Comparison of ENCODE assay signal across 9 mouse cellular contexts in genomic region chr9:118926111-118926650, GRCm38 (mm10). TPM values are rescaled to one million over a fixed set of nuclear protein-coding genes. Genes with fewer than 3 reads are reported as not detected.
A peak's percentile ranks its signal among the peaks of the same experiment; 100 is the strongest.
DNase-seq lines count a peak whose midpoint lies in the region; ATAC-seq and TF ChIP-seq lines count a peak whose summit lies in the region.
"Had no signal": no experiment of that assay in that cellular context is flagged by ENCODE, and none has a peak within 500 bp of the region (broad histone marks: within the 10 kb centered on the region; RNA-seq: fewer than 3 reads in every experiment).

Ctdspl (plus strand) TSS chr9:118926453.

- H3K4me3 ChIP-seq in erythroblast, embryonic 14.5 days (replicated peaks): peak within 1 kb of the TSS; percentile 79
- H3K4me3 ChIP-seq in intestine, embryonic 14.5 days (ENCODE audit: low read depth, low read length): peak within 1 kb of the TSS; percentile 88
- peak within 1 kb of the TSS; percentile 90 for H3K4me3 ChIP-seq in limb, embryonic 10.5 days
- peak within 1 kb of the TSS; percentile 81 for H3K4me3 ChIP-seq in midbrain, embryonic 12.5 days
- peak within 1 kb of the TSS; percentile 67 for H3K4me3 ChIP-seq in spleen, adult 2 months (ENCODE audit: extremely low read depth, insufficient read depth, insufficient read length)

- no peaks in the 10 kb centered on the region for H3K9me3 ChIP-seq in erythroblast, embryonic 14.5 days (ENCODE audit: control insufficient read depth, low read length)
- no peaks in the 10 kb centered on the region for H3K9me3 ChIP-seq in intestine, embryonic 14.5 days (ENCODE audit: control insufficient read depth, low read length)
- no peaks in the 10 kb centered on the region for H3K9me3 ChIP-seq in limb, embryonic 10.5 days (replicated peaks)
- no peaks in the 10 kb centered on the region for H3K9me3 ChIP-seq in midbrain, embryonic 12.5 days

- under 1% methylated on average over 42 of the region's 73 CpGs for WGBS in intestine, embryonic 14.5 days
- 3% methylated on average over 57 of the region's 73 CpGs for WGBS in limb, embryonic 10.5 days
- under 1% methylated on average over 37 of the region's 73 CpGs for WGBS in midbrain, embryonic 12.5 days
- 1% methylated on average over 39 of the region's 73 CpGs for WGBS in spleen, adult 2 months

- H3K27ac ChIP-seq in intestine, embryonic 14.5 days (ENCODE audit: low read depth): peak within 1 kb of the TSS; percentile 63
- H3K27ac ChIP-seq in limb, embryonic 10.5 days: peak within 1 kb of the TSS; percentile 91
- peak within 1 kb of the TSS; percentile 76 for H3K27ac ChIP-seq in midbrain, embryonic 12.5 days (replicated peaks)
- peak within 1 kb of the TSS; percentile 19; the same call in 1 of the 2 replicates for H3K27ac ChIP-seq in spleen, adult 2 months (ENCODE audit: insufficient read depth, low read length)

- no peak for ATAC-seq in erythroblast, adult 5-6 weeks (replicated peaks; ENCODE audit: low FRiP score, poor library complexity, severe bottlenecking)
- peak; percentile 41 for ATAC-seq in intestine, embryonic 14.5 days (replicated peaks; ENCODE audit: low FRiP score, low TSS enrichment, low read depth)
- peak; percentile 59 for ATAC-seq in midbrain, embryonic 12.5 days (ENCODE audit: low FRiP score, low read depth)

- H3K9ac ChIP-seq in intestine, embryonic 14.5 days (ENCODE audit: low read length): peak within 1 kb of the TSS; percentile 66
- peak within 1 kb of the TSS; percentile 82 for H3K9ac ChIP-seq in midbrain, embryonic 12.5 days (replicated peaks)

- peaks cover 37% of the 10 kb centered on the region for H3K4me1 ChIP-seq in erythroblast, embryonic 14.5 days (ENCODE audit: control insufficient read depth)
- peaks cover 20% of the 10 kb centered on the region for H3K4me1 ChIP-seq in intestine, embryonic 14.5 days (replicated peaks; ENCODE audit: control insufficient read depth, insufficient read depth, low read length)
- peaks cover 60% of the 10 kb centered on the region for H3K4me1 ChIP-seq in limb, embryonic 10.5 days
- H3K4me1 ChIP-seq in midbrain, embryonic 12.5 days: peaks cover 34% of the 10 kb centered on the region
- H3K4me1 ChIP-seq in spleen, adult 2 months (ENCODE audit: control insufficient read depth, insufficient read depth, insufficient read length): peaks cover 2% of the 10 kb centered on the region; the same call in 1 of the 2 replicates

- peaks cover 16% of the 10 kb centered on the region for H3K27me3 ChIP-seq in erythroblast, embryonic 14.5 days (ENCODE audit: control insufficient read depth)
- no peaks in the 10 kb centered on the region for H3K27me3 ChIP-seq in intestine, embryonic 14.5 days (replicated peaks; ENCODE audit: control insufficient read depth, insufficient read depth, low read length)
- H3K27me3 ChIP-seq in limb, embryonic 10.5 days (ENCODE audit: low read depth, poor library complexity, severe bottlenecking): peaks cover 18% of the 10 kb centered on the region
- H3K27me3 ChIP-seq in midbrain, embryonic 12.5 days: peaks cover 19% of the 10 kb centered on the region
- H3K27me3 ChIP-seq in spleen, adult 2 months (ENCODE audit: control insufficient read depth, insufficient read depth, low read length): peaks cover 10% of the 10 kb centered on the region

- TF ChIP-seq POLR2A in spleen, adult 2 months (IDR thresholded peaks at IDR 0.05; ENCODE audit: low read depth, low read length): no peak

- H3K36me3 ChIP-seq in erythroblast, embryonic 14.5 days (ENCODE audit: control insufficient read depth): peaks cover 5% of the 10 kb centered on the region
- 0 out of 2 replicates have a peak, but pooled peaks cover 5% of the 10 kb centered on the region for H3K36me3 ChIP-seq in intestine, embryonic 14.5 days (ENCODE audit: control insufficient read depth, insufficient read depth, low read length)
- H3K36me3 ChIP-seq in limb, embryonic 10.5 days: peaks cover 9% of the 10 kb centered on the region; the same call in 1 of the 2 replicates
- no peaks in the 10 kb centered on the region for H3K36me3 ChIP-seq in midbrain, embryonic 12.5 days
- H3K36me3 ChIP-seq in spleen, adult 2 months (ENCODE audit: control insufficient read depth, insufficient read depth, low read length): no peaks in the 10 kb centered on the region

- peak within 1 kb of the TSS; percentile 96 for H3K4me2 ChIP-seq in intestine, embryonic 14.5 days (ENCODE audit: low read length)
- H3K4me2 ChIP-seq in midbrain, embryonic 12.5 days (replicated peaks): peak within 1 kb of the TSS; percentile 95

- intact Hi-C loops in gastrocnemius, postnatal 14 days (cut with DNase I; ENCODE audit: low total_unique reads): loop anchor here (5.0 kb wide), 1 partner anchor 66 kb away; no protein-coding TSS in a partner anchor

- peak; percentile 70 to 72 for DNase-seq in cerebellum, postnatal 25 days
- peak; percentile 56 for DNase-seq in gastrocnemius, postnatal 14 days
- peak; percentile 85 for DNase-seq in intestine, embryonic 14.5 days (ENCODE audit: low spot score)
- peak; percentile 72 for DNase-seq in limb, embryonic 10.5 days (ENCODE audit: low spot score)
- DNase-seq in spleen, adult 2 months (ENCODE audit: low read depth in 1 of 2, low spot score in 2 of 2): peak in 1 of 2 experiments; percentile 23

- TF ChIP-seq CTCF in spleen, adult 2 months (IDR thresholded peaks at IDR 0.05; ENCODE audit: extremely low read depth, insufficient read depth, insufficient read length, insufficient replicate concordance): no peak

RNA-seq across cellular contexts. Expression of gene Ctdspl, which starts in this region (rescaled TPM):
- 0.14 and 0.23 TPM in 2 replicates for polyA plus RNA-seq in erythroblast, embryonic 14.5 days (2012)
- 4.0 and 5.2 TPM in 2 replicates for total RNA-seq in erythroblast, adult 5-6 weeks (2015; ENCODE audit: low replicate concordance)
- total RNA-seq in erythroblast, adult 5-6 weeks (2017; ENCODE audit: low replicate concordance): 2.1 and 2.5 TPM in 2 replicates
- total RNA-seq in gastrocnemius, postnatal 14 days (2021): 10 to 100 TPM in 1 of 2 experiments, 1 to 10 TPM in 1; 8.2 to 10.0 TPM
- 21.3 and 22.1 TPM in 2 replicates for polyA plus RNA-seq in intestine, embryonic 14.5 days (2014; fragmentation: Nextera tagmentation; extraction: Ambion mirVana)
- 8.8 and 11.6 TPM in 2 replicates for polyA plus RNA-seq in limb, embryonic 10.5 days (2016; fragmentation: Nextera tagmentation; extraction: Ambion mirVana)
- 5.2 and 6.3 TPM in 2 replicates for polyA plus RNA-seq in midbrain, embryonic 12.5 days (2016; fragmentation: Nextera tagmentation; extraction: Ambion mirVana)
- 6.8 and 6.9 TPM in 2 replicates for polyA plus RNA-seq in spleen, adult 2 months (2012; rRNA removed)
- total RNA-seq: CH12.LX had no signal

Comparison
In these comparisons a context has a peak if more than half of its experiments do, and no peak if none do; other contexts are left out.
1. H3K27ac ChIP-seq: peak in every context shown above with its lines; median percentile 91 in limb, embryonic 10.5 days; 76 in midbrain, embryonic 12.5 days; 63 in intestine, embryonic 14.5 days; 19 in spleen, adult 2 months.